Mouse (Mus musculus) brain, embryonic 14.5 days (tissue): Measurements from ENCODE around the gene C2cd2.

Experiments
- CTCF ChIP-seq: fragments of 200-500 bp; IDR thresholded peaks from 2 replicates; pipeline ENCODE4 v1.5.1; 2012; ENCODE audit warnings: inconsistent platforms, mild to moderate bottlenecking, moderate library complexity, borderline replicate concordance; ENCODE audit not compliant: insufficient read depth, insufficient read length; ENCODE audit errors: extremely low read depth
- POLR2A ChIP-seq: fragments of 200-500 bp; IDR thresholded peaks from 2 replicates; pipeline ENCODE4 v1.6.1; 2012; ENCODE audit warnings: mild to moderate bottlenecking, inconsistent platforms, borderline replicate concordance; ENCODE audit not compliant: poor library complexity, insufficient read depth, insufficient read length, severe bottlenecking; ENCODE audit errors: extremely low read depth

GRCm38 (mm10) chr16:97906337-97906736 is 56.1 kb downstream of the C2cd2 start:
- TF ChIP-seq CTCF, result no peak
- TF ChIP-seq POLR2A, result no peak
